Mouse (Mus musculus): Measurements from ENCODE around the gene Fen1.

- TF ChIP-seq CTCF (conservative IDR thresholded peaks at IDR 0.05; ENCODE audit: insufficient read depth, insufficient read length, low read depth, low read length) (no peak), POLR2A (IDR thresholded peaks at IDR 0.05; ENCODE audit: low read depth, low read length) (no peak)
Observed at GRCm38 (mm10) chr19:10231016-10231415, 27.0 kb upstream of the Fen1 start.
